Mouse (Mus musculus): ENCODE measurements around the gene Slc25a33.

DNA sequence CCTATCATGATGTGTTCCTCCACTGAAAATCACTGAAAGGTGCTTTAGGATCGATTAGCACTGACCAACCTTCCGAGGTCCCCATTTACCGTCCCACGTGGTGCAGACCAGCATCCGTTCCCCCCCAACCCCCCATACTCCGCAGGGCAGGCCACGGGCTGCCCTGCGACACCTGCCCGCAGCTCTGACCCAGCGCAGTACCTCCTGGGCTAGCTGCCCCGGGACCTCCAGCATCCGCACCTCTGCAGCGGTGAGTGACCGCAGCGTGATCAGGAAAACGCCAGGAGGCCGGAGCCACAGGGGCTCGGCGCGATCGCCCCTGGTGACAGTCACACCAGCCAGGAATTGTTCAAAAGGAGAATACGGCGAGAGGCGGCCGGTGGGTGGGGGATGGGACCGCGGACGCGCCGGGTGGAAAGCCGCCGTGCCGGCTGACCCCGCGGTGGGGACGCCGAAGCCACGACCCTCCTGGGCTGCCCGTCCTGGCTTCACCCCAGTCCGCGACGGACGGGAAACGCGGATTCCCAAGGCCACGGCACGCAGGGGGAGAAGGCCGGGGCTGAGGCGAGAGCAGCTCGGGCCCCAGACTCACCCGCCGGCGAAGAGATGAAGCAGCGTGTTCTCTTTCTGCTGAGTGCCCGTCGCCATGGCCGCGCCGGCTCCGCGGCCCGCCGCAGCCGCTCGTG, 526 bp downstream of the Slc25a33 start:
- TF ChIP-seq POLR2A (IDR thresholded peaks at IDR 0.05; ENCODE audit: insufficient read depth, low read depth, low read length), result no peak
- TF ChIP-seq CTCF (IDR thresholded peaks at IDR 0.05), result no peak
- no peak for TF ChIP-seq EP300 (IDR thresholded peaks at IDR 0.05; ENCODE audit: insufficient read depth, low read depth, low read length)
